Mouse (Mus musculus) B cell, adult 67 days (primary cell): ENCODE data around the gene Ptpn11. TPM values are rescaled to one million over a fixed set of nuclear protein-coding genes. Genes with fewer than 3 reads are reported as not detected.

Experiments used
- total RNA-seq, 2 experiments: library from RNA; stranded (reverse); gene quantifications; 4 replicates each; pipeline ENCODE4 v1.2.4; 2023

Ptpn11 gene
- 10 to 100 TPM; 38.0 to 41.4 TPM for total RNA-seq

GRCm38 (mm10) chr5:121190836-121191583 lies at the start of gene Ptpn11:
TSS of gene Ptpn11 (minus strand) at chr5:121191397.

GRCm38 (mm10) chr5:121219980-121220731 lies 29.0 kb upstream of the Ptpn11 start, which contains the start of gene Hectd4:
TSS of gene Hectd4 (plus strand) at chr5:121220219.

GRCm38 (mm10) chr5:121204132-121205089 lies 13.2 kb upstream of the Ptpn11 start, which contains the start of gene Rpl6:
TSS of gene Rpl6 (plus strand) at chr5:121204481.

Other genes starting within 250 kb of the Ptpn11 start
- not detected for gene Rph3a, start 181.3 kb downstream of the Ptpn11 start, total RNA-seq
- 1,000 to 10,000 TPM; 1,752 to 1,824 TPM for gene Rpl6, start 13.1 kb upstream of the Ptpn11 start, total RNA-seq
- 10 to 100 TPM; 48.0 to 50.9 TPM for gene Hectd4, start 28.8 kb upstream of the Ptpn11 start, total RNA-seq
- gene Trafd1, start 194.2 kb upstream of the Ptpn11 start, total RNA-seq, result 10 to 100 TPM; 64.9 to 87.5 TPM
- gene Naa25, start 206.5 kb upstream of the Ptpn11 start, total RNA-seq, result 10 to 100 TPM; 38.9 to 41.2 TPM